Mouse (Mus musculus) kidney, postnatal 14 days (tissue): ENCODE results near the gene Cox5b.
"Not testable (repeated sequence)": the region's sequence is repeated elsewhere in the genome, so short reads cannot be mapped to it uniquely, and the experiment has no call there.

ENCODE experiments used
- DNase-seq: peaks from one replicate; pipeline ENCODE4 v3.0.0; 2022; ENCODE audit warnings: mixed read lengths

Gene Cox5b

GRCm38 (mm10) chr1:36691271-36692155 lies at the start of gene Cox5b:
Cox5b (plus strand) TSS chr1:36691449.
- peak; percentile 98 for DNase-seq

GRCm38 (mm10) chr1:36643957-36644614 lies 47.2 kb upstream of the Cox5b start:
- no peak for DNase-seq

- DNase-seq, result no peak
These were observed 46.6 kb upstream of the Cox5b start for GRCm38 (mm10) chr1:36644615-36645007.

GRCm38 (mm10) chr1:36646285-36646684 lies 45.0 kb upstream of the Cox5b start:
- no peak for DNase-seq

GRCm38 (mm10) chr1:36647631-36648030 lies 43.6 kb upstream of the Cox5b start:
- DNase-seq, result peak; percentile 38

GRCm38 (mm10) chr1:36655039-36655438 lies 36.2 kb upstream of the Cox5b start:
- DNase-seq, result no peak

- DNase-seq, result no peak
These were observed 35.0 kb upstream of the Cox5b start for GRCm38 (mm10) chr1:36656233-36656632.

- no peak for DNase-seq
These were observed 33.4 kb upstream of the Cox5b start for GRCm38 (mm10) chr1:36657658-36658415.

- DNase-seq, result no peak
These were observed 32.4 kb upstream of the Cox5b start for GRCm38 (mm10) chr1:36658621-36659399.

- DNase-seq, result peak; percentile 30
These were observed 26.8 kb upstream of the Cox5b start for GRCm38 (mm10) chr1:36664457-36664856.

- peak; percentile 24 for DNase-seq
These were observed 26.0 kb upstream of the Cox5b start for GRCm38 (mm10) chr1:36665165-36665723.

GRCm38 (mm10) chr1:36665934-36666333 lies 25.3 kb upstream of the Cox5b start:
- DNase-seq, result no peak

GRCm38 (mm10) chr1:36668007-36668406 lies 23.2 kb upstream of the Cox5b start:
- DNase-seq, result not testable (repeated sequence)

GRCm38 (mm10) chr1:36670256-36670655 lies 21.0 kb upstream of the Cox5b start:
- no peak for DNase-seq

- DNase-seq, result no peak
These were observed 20.0 kb upstream of the Cox5b start for GRCm38 (mm10) chr1:36671260-36671659.

- no peak for DNase-seq
These were observed 18.4 kb upstream of the Cox5b start for GRCm38 (mm10) chr1:36672648-36673350.

- DNase-seq, result no peak
These were observed 16.3 kb upstream of the Cox5b start for GRCm38 (mm10) chr1:36674936-36675335.

GRCm38 (mm10) chr1:36680893-36681292 lies 10.4 kb upstream of the Cox5b start:
- no peak for DNase-seq

GRCm38 (mm10) chr1:36682620-36683355 lies 8.5 kb upstream of the Cox5b start, which contains the start of gene Fam178b:
Fam178b (minus strand) TSS chr1:36683183.
- no peak for DNase-seq

- DNase-seq, result peak; percentile 89
These were observed 7.3 kb upstream of the Cox5b start for GRCm38 (mm10) chr1:36683810-36684467.
